Mouse (Mus musculus): Measurements from ENCODE around the gene Pilra.
"Not testable (repeated sequence)": the region's sequence is repeated elsewhere in the genome, so short reads cannot be mapped to it uniquely, and the experiment has no call there.

The Pilra gene

DNA sequence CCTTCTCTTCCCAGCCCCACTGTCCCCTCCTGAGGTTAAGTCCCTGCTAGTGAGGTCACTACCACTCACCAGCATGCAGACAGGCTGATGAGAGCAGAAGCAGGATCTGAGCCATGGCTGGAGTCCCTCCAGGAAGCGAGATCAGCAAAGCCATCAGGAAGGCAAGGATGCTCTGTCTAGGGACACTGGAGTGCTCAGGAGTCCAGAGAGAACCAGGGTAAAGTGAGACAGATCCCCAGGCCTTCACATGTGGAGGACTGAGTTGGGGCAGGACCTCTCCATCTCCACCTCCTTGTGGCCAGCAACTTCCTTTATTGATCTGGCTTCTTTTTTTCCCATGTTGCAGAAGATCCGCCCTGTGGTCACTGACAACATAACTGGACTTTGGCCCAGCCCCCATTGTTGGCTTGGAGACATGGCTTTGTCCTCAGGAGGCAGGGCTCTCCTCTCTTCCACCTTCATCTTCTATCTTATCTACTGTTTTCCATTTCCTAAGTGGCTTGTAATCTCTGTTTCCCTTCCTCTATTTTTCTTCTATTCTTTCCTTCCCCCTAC is at the start of gene Pilra:
TSS of gene Pilra (minus strand) at position 316 of the 555 bp plus-strand sequence.
- not testable (repeated sequence) for DNase-seq (ENCODE audit: low read depth, low spot score)

DNA sequence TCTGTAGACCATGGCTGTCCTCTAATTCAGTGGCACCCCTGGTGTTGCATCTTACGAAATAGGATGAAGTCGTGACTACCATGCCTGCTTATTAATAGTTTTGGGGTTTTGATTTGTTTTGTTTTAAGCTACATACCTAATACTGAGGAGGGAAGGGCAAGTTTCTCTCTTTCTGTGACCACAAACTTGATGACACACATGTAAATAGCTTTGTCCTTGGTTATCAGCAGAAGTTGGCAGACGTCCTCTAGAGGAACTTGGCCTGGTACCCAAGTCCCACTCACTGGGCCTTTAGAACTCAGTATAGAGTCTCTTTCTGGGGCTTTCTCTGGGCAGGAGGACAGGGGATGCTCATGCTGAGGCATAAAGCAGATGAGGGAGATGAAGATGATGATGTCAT is 47.3 kb upstream of the Pilra start:
- no peak for DNase-seq (ENCODE audit: low read depth, low spot score)

DNA sequence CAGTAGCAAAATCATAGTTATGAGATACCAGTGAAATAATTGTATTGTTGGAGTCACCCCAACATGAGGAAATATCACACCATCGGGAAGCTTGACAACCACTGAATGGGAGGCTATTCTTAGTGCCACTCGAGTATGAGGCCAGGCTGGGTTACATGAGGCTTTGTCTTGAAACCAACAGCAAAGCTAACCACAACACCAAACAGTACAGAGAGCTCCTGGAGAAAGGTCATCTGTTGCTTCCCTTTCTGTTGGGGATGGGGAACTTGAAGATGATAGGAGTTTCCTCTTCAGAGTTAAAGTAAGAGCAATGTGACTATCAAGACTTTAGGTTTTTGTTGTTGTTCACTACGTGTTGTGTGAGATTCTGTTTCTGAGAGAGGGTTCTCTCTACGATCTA is 46.8 kb upstream of the Pilra start:
- DNase-seq (ENCODE audit: low read depth, low spot score): no peak

DNA sequence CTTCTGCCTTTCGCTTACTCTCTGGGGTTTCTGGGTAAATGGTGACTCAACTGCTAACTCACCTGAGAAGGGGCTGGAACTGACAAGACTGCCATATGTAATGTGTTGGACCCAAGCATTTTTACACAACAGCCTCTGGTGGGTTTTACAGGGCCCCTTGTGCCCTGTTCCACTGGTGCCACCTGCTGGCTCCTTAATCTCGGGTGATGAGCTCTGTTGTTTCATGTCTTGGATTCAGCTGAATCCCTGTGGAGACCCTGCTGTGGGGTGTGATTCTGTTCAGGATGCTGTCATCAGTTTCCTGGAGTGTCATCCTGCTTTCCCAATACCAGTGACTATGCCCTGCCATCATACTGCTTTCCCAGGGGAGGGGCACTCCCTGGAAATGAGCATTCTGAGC is 41.8 kb upstream of the Pilra start:
- DNase-seq (ENCODE audit: low read depth, low spot score): peak; percentile 39

DNA sequence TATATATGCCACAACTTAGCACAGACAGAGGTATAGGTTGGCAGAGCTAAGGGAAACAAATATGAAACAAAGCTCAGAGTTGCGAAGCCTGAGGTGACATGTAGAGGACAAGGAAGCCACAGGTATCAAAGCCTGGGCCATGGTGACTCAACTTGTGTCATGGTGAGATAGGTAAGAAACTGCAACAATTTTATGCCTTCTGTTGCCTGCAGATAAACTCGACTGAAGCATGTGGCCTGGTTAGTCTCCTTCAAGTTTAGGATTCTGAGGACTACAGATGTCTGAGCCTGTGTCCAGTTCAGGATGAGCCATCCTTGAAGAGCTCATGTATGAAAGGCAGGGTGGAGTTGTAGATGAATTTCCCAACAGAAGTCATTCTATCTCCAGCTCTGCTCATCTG is 39.0 kb upstream of the Pilra start:
- no peak for DNase-seq (ENCODE audit: low read depth, low spot score)

DNA sequence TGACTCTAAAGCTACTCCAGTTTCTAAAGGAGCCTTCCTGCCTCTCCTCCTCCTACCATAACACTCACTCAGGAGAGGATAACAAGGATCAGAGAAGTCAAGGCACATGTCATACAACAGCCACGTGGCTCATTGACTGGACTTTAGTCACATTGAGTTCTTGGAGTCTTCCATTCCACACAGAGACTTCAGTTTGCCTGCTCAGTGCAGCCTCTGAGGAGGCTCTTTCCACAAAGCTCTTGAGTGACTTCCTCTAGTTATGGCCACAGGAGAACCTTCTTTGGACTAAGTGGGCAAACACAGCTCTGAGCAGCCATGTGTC is 36.3 kb upstream of the Pilra start:
- not testable (repeated sequence) for DNase-seq (ENCODE audit: low read depth, low spot score)

DNA sequence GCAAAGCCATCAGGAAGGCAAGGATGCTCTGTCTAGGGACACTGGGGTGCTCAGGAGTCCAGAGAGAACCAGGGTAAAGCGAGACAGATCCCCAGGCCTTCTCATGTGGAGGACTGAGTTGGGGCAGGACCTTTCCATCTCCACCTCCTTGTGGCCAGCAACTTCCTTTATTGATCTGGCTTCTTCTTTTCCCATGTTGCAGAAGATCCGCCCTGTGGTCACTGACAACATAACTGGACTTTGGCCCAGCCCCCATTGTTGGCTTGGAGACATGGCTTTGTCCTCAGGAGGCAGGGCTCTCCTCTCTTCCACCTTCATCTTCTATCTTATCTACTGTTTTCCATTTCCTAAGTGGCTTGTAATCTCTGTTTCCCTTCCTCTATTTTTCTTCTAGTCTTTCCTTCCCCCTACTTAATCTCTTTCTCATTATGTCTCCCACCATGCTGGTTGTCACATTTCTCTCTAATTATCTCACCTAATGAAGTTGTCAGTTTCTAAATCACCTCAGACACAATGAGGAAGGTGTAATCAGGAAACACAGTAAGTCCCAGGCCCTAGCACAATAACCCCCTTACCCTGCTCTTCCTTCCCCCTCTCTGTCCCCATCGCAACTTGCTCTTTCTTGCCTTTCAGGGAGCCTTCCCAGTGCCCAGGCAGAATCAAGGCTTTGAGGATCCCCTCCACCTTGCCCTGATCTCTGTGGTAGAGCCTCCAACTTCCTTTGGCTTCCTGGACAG is 35.7 kb upstream of the Pilra start, which contains the start of gene Pilrb2:
TSS of gene Pilrb2 (minus strand) at position 172 of the 737 bp plus-strand sequence.
- DNase-seq (ENCODE audit: low read depth, low spot score): not testable (repeated sequence)

DNA sequence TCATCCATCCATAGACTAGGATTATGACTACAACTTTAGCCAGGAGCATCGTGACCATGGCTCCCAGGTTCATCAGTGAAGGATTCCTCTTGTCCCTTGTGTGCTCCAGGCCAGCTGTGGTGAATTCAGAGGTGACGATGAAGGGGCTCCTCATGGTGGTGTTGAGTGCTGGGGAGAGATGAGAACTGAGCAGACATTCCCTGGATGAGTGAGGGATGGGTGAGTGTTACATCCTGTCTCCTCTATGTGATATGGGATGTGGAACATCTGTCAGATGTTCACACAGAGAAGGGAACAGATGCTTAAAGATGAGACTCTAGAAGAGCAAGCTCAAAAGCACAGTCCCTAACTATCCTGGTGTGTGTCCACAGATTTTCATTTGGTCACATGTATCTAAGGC is 32.5 kb upstream of the Pilra start:
- not testable (repeated sequence) for DNase-seq (ENCODE audit: low read depth, low spot score)

DNA sequence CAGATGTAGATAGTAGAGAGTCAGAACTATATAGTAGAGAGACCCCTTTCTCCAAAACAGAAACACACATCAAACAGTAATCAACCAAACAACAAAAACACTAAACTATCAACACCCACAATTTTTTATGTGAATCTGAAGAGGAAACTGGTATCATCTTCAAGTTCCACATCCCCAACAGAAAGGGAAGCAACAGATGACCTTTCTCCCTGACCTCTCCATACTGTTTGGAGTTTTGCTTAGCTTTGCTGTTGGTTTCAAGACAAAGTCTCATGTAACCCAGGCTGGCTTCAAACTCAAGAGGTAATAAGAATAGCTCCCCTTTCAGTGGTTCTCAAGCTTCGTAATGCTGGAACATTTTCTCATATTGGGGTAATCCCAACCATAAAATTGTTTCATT is 27.9 kb upstream of the Pilra start:
- DNase-seq (ENCODE audit: low read depth, low spot score): not testable (repeated sequence)

DNA sequence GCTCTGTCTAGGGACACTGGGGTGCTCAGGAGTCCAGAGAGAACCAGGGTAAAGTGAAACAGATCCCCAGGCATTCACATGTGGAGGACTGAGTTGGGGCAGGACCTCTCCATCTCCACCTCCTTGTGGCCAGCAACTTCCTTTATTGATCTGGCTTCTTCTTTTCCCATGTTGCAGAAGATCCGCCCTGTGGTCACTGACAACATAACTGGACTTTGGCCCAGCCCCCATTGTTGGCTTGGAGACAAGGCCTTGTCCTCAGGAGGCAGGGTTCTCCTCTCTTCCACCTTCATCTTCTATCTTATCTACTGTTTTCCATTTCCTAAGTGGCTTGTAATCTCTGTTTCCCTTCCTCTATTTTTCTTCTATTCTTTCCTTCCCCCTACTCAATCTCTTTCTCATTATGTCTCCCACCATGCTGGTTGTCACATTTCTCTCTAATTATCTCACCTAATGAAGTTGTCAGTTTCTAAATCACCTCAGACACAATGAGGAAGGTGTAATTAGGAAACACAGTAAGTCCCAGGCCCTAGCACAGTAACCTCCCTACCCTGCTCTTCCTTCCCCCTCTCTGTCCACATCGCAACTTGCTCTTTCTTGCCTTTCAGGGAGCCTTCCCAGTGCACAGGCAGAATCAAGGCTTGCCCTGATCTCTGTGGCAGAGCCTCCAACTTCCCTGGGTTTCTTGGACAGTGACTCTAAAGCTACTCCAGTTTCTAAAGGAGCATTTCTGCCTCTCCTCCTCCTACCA is 22.1 kb upstream of the Pilra start, which contains the start of gene Pilrb1:
TSS of gene Pilrb1 (minus strand) at position 147 of the 751 bp plus-strand sequence.
- not testable (repeated sequence) for DNase-seq (ENCODE audit: low read depth, low spot score)

DNA sequence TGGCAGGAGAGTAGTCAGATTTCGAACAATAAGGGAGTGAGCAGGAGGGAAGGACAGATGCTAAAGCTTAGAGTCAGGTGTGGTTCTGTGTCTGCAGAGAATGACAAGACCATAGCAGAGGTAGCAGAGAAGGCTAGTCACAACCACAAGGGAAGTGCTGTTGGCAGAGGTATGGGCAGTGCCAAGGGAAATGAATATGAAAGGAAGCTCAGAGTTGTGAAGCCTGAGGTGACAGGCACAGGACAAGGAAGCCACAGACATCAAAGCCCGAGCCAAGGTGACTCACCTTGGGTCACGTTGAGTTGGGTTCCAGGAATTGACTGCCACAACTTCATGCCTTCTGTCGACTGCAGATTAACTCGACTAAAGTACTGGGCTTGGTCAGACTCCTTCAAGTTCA is 20.8 kb upstream of the Pilra start:
- not testable (repeated sequence) for DNase-seq (ENCODE audit: low read depth, low spot score)

DNA sequence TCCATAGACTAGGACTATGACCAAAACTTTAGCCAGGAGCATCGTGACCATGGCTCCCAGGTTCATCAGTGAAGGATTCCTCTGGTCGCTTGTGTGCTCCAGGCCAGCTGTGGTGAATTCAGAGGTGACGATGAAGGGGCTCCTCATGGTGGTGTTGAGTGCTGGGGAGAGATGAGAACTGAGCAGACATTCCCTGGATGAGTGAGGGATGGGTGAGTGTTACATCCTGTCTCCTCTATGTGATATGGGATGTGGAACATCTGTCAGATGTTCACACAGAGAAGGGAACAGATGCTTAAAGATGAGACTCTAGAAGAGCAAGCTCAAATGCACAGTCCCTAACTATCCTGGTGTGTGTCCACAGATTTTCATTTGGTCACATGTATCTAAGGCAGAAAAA is 18.8 kb upstream of the Pilra start:
- not testable (repeated sequence) for DNase-seq (ENCODE audit: low read depth, low spot score)

DNA sequence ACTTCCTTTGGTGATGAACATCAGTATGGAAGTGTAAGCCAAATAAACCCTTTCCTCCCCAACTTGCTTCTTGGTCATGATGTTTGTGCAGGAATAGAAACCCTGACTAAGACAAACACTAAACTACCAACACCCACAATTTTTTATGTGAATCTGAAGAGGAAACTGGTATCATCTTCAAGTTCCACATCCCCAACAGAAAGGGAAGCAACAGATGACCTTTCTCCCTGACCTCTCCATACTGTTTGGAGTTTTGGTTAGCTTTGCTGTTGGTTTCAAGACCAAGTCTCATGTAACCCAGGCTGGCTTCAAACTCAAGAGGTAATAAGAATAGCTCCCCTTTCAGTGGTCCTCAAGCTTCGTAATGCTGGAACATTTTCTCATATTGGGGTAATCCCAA is 14.2 kb upstream of the Pilra start:
- not testable (repeated sequence) for DNase-seq (ENCODE audit: low read depth, low spot score)

DNA sequence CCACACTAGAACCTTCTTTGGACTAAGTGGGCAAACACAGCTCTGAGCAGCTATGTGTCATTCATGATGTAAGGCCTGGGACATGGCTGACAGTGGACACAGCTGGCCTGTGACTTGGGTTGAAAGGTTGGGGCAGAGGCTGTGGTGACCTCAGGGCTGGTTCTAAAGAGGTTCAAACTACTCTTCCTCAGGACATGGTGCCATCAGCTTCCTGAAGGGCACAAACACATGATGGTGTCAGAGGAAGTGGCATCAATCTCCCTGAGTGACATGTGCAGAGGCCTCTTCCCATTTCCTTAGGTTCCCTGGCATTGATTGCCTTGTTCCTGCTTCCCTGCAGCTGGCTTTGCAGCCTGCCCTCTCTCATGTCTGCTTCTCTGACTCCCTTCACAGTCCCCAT is 1.0 kb upstream of the Pilra start:
- not testable (repeated sequence) for DNase-seq (ENCODE audit: low read depth, low spot score)

DNA sequence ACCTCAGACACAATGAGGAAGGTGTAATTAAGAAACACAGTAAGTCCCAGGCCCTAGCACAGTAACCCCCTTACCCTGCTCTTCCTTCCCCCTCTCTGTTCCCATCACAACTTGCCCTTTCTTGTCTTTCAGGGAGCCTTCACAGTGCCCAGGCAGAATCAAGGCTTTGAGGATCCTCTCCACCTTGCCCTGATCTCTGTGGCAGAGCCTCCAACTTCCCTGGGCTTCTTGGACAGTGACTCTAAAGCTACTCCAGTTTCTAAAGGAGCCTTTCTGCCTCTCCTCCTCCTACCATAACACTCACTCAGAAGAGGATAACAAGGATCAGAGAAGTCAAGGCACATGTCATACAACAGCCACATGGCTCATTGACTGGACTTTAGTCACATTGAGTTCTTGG is 530 bp upstream of the Pilra start:
- DNase-seq (ENCODE audit: low read depth, low spot score): no peak

DNA sequence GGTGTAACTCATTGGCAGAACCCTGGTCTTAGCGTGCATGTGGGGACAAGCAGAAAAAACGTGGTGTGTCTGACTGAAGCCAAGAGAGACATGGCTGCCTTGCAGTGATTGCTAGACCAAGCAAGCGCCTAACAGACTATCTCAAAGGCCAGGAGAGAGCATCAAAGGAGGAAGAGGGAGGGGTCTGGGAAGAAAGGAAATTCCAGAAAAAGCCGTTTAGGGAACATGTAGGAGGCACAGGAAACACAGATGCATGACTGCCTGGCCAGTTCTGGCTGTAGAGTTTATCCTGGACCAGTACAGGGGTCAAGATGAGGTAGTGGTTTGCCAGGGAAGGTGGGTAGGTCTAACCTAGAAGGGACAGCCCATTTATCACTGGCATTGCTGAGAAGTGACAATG is 2.6 kb downstream of the Pilra start:
- no peak for DNase-seq (ENCODE audit: low read depth, low spot score)

DNA sequence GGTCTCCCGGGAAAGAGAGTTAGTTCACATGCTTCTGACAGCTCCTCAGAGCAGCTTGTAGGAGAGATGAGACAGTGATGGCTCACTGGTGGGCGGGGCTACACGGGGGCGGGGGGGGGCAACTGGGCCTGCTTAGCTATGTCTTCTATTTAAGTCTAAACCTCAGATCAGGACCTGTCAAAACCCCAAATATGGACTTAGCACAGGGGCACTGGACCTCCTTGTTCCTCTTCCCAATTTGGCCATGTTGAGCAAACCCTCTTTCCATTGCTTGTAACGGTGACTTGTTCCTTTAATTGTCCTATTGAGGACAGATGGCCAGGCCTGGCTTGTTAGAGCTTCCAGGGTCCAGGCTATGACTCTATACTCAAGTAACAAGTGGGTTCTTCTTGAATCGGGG is 4.6 kb downstream of the Pilra start:
- DNase-seq (ENCODE audit: low read depth, low spot score): no peak

DNA sequence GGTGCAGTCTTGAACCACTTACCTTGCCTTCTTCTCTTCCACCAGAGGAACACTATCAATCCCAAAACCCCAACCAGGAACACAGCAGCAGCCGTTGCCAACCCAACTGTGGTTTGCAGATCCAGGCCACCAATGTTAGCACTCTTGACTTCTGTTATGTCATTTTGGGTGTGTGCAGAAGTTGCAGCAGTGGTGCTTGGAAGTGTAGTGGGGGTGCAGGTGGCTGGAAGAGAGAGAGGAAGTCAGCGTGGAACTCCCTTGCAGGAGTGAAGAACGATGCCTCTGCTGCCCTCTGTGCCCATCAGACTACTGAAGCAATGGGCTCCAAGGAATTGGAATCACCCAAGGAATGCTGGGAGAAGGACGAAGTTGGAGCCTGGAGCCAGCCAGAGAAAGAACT is 5.0 kb downstream of the Pilra start:
- DNase-seq (ENCODE audit: low read depth, low spot score): no peak

DNA sequence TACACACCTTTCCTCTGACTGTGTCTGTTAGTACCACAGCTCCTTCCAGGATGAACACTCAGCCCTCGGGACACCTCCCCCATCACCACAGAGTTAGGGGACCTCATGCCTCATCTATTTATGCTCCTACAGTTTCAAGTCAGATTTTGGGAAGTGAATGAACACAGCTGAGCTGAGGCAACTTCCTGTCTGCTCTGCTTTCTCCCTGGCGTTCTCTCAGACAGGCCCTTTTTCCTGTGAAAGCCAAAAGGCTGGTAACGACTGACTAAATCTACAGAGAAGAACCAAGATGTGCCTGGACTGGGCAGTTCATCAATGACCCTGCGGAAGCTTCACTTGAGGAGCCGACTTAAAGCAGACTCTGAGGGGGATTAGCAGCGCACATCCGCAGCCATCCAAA is 5.8 kb downstream of the Pilra start:
- DNase-seq (ENCODE audit: low read depth, low spot score): no peak

DNA sequence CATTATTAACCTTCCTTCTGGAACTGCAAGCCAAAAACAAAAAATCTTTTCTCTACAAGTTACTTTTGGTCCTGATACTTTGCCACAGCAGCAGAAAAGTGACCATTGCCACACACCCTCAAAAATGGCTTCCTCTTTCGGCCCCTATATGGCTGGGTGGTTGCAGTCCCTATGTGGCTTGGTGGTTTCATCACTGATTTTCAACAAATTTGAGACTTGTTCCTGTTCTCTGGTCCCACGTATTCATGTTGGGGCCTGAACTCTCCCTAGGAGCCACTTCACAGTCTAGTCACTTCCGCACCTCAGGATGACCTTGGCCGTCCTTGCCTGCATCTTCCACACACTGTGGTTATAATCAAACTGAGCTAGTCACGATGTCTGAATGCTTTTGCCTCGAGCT is 7.4 kb downstream of the Pilra start:
- peak; percentile 13 for DNase-seq (ENCODE audit: low read depth, low spot score)

DNA sequence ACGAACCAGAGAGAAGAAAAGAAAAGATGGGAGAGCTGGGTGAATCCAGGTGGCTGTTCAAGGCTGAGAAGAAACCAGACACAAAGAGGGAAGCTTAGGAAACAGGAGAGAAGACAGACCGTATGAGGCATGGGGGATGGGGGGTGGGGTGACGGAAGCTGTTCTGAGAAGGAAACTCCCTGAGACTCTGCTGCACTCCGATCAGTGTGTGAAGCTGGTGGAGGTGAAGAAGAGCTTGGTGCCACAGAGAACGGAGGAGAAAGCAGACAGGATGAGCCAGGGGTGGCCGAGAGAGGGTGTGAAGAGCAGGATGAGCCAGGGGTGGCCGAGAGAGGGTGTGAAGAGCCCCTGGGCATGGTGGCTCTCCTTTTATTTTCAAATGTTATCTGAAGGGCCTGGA is 9.7 kb downstream of the Pilra start:
- DNase-seq (ENCODE audit: low read depth, low spot score): no peak

DNA sequence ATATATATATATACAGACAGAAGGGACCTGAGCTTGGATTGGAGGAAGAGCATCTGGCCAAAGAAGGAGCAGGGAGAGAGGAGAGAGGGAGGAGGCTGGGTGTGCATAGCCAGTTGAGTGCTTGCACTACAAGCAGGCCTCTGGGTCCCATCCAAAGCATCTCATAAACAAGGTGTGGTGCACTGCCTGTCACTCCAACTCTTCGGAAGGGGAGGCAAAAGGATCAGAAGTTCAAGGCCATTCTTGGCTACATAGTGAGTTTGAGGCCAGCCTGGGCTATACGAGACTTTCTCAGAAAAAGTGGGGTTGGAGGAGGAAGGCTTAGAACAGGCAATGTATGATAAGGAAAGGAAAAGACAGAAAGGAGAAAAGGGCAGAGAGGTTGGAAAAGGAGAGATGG is 10.1 kb downstream of the Pilra start:
- DNase-seq (ENCODE audit: low read depth, low spot score): no peak

DNA sequence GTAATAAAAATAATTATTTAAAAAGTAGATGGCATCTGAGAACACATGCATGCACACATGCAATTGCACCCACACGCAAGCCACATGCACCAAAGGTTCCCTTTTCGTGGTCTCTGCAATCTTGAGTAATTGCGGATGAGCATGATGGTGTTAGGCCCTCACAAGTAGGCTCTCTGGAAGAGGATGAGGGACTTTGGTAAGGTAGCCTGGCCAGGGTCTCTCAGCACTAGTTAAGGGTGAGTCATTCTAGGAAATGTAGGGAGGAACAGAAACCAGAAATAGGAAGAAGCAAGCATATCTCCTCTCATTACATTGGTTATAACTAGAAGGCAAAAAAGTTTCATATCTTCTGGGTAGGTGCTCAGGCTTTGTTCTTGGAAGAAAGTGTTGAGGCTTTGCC is 11.1 kb downstream of the Pilra start:
- DNase-seq (ENCODE audit: low read depth, low spot score): no peak

All from R1 (cell line).